Mouse (Mus musculus) frontal cortex, adult 2 months (tissue): ENCODE measurements around the gene Nasp. TPM values are rescaled to one million over a fixed set of nuclear protein-coding genes. Genes with fewer than 3 reads are reported as not detected.
"Not testable (repeated sequence)": the region's sequence is repeated elsewhere in the genome, so short reads cannot be mapped to it uniquely, and the experiment has no call there.

ENCODE experiments used
- DNase-seq, 2 experiments: peaks; one replicate each; pipeline ENCODE4 v3.0.0; 2022; ENCODE audit warnings: low spot score in 1 of 2; ENCODE audit errors: extremely low spot score in 1 of 2
- polyA plus RNA-seq: library from polyadenylated mRNA; depleted of rRNA; stranded (reverse); fragments of >200 nt; gene quantifications from 2 replicates; pipeline ENCODE4 v1.2.3, GENCODE M21; 2012; rRNA removed

Nasp gene
- polyA plus RNA-seq: 24.1 and 28.1 TPM in 2 replicates

DNA sequence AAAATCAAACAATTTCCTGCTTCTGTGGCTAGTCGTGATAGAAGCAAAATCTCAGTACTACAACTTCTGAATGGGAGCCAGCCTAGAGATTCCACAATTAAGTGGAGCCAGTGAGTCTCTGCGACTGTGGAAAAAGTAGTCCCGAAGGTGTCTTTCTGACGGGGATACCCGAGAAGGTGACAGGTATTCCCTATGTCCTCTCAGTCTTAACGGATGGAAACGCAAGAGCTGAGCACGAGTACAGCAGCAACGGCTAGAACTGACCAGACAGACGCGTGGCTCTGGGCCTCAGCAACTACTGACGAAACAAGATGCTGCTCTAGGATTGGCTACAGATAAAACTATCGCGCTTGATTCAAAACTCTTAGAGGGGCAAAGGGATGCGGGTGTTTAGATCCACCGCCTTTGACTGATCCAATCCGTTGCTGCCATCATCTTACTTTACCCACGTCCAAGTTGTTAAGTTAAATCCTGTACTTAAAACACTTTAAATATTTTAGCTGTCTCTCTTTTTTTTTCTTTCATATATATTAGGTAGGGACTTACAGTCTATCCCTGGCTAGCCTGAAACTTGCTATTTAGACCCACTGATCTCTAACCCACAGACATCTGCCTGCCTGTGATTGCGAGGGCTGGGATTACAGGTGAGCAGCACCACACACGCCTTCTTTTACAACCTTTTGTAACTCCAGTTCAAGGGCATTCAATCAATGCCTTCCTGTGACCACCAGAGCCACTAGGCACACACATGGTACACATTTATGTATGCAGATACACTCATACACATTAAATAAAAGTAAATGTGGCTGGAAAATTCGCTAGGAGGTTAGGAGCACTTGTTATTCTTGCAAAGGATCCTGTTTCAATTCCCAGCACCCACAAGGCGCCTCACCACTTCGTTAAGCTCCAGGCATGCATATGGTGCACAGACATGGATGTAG, at the start of gene Nasp:
TSS of gene Nasp (minus strand) at position 220 of the 941 bp plus-strand sequence.
- DNase-seq: peak; percentile 72 to 89

GRCm38 (mm10) chr4:116676027-116676426, 48.3 kb upstream of the Nasp start:
- no peak for DNase-seq

- not testable (repeated sequence) for DNase-seq
Measured at GRCm38 (mm10) chr4:116674761-116675160, 47.0 kb upstream of the Nasp start.

GRCm38 (mm10) chr4:116672785-116673184, 45.0 kb upstream of the Nasp start:
- no peak for DNase-seq

GRCm38 (mm10) chr4:116669291-116669690, 41.5 kb upstream of the Nasp start:
- DNase-seq: no peak

DNA sequence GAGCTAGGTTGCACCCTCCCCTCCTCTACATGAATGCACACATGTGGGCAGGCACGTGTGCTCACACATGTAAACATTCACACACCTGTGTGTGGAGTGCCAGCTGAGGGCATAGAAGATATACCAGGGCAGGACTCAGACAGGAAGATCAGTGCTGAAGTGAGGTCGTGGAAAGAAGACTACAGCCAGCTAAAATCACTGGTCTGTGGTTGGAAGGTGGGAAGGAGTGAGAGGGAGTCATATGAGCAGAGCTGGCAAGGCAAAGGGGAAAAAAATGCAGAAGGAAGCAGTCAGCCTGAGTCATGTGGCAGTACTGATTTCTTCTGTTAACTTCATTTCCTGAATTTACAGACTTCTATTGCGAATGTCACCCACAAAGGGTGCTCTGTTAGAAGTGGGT, 40.4 kb upstream of the Nasp start:
- no peak for DNase-seq

DNA sequence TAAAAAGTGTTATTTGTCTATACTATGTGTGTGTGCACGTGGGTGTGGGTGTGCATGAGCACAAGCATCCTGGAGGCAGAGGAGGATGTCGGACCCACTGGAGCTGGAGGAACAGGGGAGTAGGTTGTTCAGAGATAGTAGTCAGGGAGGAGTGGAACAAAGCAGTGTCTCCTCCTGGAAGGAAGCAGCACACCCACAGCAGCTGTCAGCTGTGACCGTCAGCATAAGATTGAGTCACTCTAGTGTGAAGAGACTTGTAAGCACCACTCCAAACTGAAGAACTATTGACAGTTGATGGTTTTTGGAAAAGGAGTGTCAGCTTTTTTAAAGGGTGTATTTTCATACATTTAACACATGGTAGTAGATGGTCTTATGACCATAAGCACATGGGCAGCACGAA, 38.9 kb upstream of the Nasp start:
- DNase-seq: no peak

GRCm38 (mm10) chr4:116661998-116662397, 34.3 kb upstream of the Nasp start:
- DNase-seq: no peak

- DNase-seq: no peak
Measured at GRCm38 (mm10) chr4:116660829-116661228, 33.1 kb upstream of the Nasp start.

DNA sequence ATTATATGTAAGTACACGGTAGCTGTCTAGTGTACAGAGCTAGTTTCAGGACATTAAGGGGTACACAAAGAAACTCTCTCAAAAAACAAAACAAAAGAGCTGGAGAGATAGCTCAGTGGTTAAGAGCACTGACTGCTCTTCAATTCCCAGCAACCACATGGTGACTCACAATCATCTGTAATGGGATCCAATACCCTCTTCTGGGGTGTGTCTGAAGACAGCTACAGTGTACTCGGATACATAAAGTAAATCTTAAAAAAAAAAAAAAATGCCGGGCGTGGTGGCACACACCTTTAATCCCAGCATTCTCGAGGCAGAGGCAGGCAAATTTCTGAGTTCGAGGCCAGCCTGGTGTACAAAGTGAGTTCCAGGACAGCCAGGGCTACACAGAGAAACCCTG, 32.2 kb upstream of the Nasp start:
- not testable (repeated sequence) for DNase-seq

DNA sequence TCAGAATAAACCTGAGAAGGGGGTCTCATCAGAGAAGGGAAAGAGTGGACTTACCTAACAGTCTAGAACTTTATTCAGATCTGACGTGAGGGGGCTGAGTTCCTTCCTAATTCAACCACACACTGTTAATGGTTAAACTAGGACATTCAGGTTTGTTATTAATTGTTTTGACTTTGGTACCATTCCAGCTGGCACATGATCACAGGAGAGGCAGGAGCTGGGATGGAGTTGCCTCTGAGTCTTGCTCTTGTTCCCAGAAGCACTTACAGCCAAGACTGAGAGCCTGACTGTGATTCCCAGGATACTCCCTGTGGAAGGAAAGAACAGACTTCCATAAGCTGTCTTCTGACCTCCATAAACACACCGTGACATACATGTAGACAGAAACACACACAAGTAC, 31.7 kb upstream of the Nasp start:
- no peak for DNase-seq

GRCm38 (mm10) chr4:116657971-116658370, 30.2 kb upstream of the Nasp start:
- no peak for DNase-seq

GRCm38 (mm10) chr4:116655658-116656057, 27.9 kb upstream of the Nasp start:
- no peak for DNase-seq

GRCm38 (mm10) chr4:116655100-116655499, 27.4 kb upstream of the Nasp start:
- no peak for DNase-seq

DNA sequence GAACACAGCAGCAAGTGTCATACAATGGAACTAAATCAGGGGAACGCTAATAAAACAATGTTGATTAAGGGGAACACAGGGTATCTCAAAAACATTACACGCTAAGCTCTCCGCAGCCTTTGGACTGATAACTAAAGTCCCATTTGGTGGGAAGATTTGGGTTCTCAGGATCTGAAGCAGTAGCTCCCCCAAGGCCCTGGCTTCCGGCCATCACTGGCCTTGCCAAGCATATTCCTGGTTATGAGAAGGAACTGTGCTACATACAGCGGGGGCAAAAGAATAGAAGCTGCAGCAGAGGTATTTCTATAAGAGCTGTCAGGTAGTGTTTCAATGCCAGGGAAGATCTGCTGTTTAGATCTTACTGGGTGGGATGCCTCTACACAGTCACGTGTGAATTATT, 25.5 kb upstream of the Nasp start:
- no peak for DNase-seq

DNA sequence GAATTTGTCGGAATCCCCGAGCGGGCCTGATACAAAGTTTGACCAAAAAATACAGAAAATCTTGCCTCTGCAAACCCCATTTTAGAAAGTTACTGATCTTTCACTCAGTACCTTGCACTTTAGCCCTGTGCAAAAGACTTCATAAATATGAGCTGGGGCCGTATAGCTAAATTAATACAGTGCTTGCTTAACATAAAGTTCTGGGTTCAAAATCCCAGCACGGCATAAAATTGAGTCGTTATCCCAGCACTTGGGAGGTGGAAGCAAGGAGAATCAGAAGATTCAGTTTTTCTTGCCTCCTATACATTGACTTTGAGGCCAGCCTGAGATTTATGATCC, 24.0 kb upstream of the Nasp start:
- no peak for DNase-seq

GRCm38 (mm10) chr4:116650924-116651796, 23.4 kb upstream of the Nasp start, which contains the start of gene Akr1a1:
Gene Akr1a1, minus strand, starts transcription at chr4:116651680.
- peak; percentile 89 to 97 for DNase-seq

DNA sequence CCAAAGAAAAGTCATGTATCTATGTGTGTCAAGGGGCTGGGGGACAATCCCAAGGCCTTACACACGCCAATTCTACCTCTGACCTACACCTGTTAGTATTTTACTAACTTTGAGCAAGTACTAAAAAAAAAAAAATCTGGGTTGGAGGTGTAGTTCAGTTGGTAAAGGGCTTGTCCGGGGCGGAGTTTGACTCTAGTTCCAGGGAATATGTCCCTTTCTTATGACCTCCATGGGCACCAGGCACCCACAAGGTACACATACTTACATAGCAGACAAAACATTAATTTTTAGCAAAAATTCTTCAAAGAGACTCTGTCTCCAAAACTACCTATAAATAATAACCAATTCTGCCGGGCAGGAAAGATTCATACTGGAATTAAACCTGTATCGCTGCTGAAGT, 22.6 kb upstream of the Nasp start:
- no peak for DNase-seq

- no peak for DNase-seq
Measured at GRCm38 (mm10) chr4:116649411-116649810, 21.7 kb upstream of the Nasp start.

DNA sequence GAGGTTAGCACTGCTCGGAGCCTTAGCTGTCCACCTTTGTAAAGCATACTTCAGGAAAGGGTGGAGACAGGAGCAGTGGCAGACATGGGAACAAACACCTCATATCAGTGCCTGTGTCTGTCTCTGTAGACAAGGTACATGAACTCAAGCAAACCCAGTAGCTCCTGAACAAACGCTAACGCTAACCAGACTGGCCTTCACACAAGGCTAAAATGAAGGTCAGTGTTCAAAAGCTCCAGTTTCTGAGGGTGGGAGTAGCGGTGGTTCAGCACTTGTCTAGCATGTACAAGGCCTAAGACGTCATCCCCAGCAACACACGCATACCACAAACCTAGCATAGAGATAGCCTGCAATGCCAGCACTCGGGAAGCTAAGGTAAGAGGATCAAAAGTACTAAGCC, 17.9 kb upstream of the Nasp start:
- DNase-seq: no peak

DNA sequence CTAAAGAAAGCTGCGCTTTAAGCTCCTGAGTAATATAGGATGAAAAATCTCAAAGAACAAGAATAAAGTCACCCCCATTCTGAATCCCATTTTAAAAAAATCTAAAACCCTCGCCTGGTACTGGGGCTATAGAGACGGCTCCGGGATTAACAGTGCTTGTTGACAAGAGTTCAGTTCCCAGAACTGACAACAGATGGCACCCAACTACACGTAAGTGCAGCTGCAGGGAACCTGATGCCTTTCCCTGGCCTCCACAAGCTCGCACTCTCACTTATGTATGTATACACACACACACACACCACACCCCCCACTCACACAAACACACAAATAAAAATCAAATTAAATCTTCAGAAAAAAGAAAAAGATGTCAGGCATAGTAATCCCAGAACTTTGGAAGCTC, 16.6 kb upstream of the Nasp start:
- DNase-seq: peak in 1 of 2 experiments; percentile 34
